Mouse (Mus musculus) lung, adult 10 weeks (tissue): ENCODE measurements around the gene Stxbp3. TPM values are rescaled to one million over a fixed set of nuclear protein-coding genes. Genes with fewer than 3 reads are reported as not detected.

ENCODE experiments used
- polyA plus RNA-seq: library from polyadenylated mRNA; stranded (reverse); fragments of 350-450 nt; fragmentation: Illumina TruSeq; extraction: RNeasy Lipid Tissue Mini Kit (QIAGEN cat#74804); gene quantifications from one replicate; pipeline ENCODE4 v1.2.3, GENCODE M21; 2014; ENCODE audit warnings: low read depth, low replicate concordance; ENCODE audit not compliant: insufficient read depth

Stxbp3 gene
- polyA plus RNA-seq: 38.9 TPM

DNA sequence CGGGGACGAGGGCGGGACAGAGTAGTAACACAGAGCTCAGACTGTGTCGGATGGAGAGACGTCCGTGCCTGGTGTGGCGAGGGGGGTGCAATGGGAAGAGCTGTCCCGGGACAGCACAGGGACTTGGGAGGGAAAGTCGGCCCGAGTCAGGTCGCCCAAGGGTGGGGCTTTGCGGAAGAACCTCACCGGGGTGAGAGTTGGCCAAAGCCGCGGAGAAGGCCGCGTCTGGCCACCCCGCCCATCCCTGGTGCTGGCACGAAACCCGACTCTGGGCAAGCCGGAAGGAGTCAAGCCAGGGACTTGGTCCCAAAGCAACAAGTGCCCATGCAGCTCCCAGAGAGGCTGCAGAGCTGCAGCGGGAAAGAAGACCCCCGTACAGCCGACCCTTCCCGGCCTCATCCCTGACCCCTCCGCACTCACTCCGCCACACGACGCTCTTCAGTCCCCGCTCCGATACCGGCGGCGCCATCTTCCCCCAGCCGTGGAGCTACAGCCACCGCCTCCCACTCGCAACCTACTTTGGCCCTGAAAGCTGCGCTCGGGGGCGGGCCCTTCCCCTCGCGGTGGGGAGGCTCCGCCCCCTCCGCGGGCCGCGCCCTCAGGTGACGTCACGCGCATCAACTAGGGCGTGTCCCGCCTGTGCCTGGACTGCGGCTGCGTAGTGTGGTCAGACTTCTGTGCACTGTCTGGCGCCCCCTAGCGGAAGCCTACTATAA lies at the start of gene Stxbp3:
Gene Stxbp3 (minus strand): TSS at position 527 of the 716 bp plus-strand sequence.

DNA sequence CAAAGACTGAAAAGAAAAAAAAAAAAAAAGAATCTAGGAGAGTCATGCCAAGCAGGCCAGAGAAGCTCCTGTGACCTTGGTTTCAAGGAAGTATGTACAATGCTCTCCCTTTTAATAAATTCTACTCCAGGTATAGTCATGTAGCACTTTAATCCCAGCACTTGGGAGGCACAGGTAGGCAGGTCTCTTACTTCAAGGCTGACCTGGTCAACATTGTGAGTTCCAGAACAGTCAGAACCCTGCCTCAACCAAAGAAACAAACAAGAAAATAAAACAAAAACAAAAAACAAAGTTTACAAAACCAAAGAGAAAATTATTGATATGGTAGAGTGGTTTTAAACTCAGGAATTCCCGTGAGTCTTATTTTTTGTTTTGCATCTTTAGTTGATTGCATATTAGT lies 49.6 kb upstream of the Stxbp3 start, which contains the start of gene Fndc7:
Gene Fndc7 (minus strand): TSS at position 101 of the 400 bp plus-strand sequence.

Other genes with a start within 250 kb of the Stxbp3 start
- 6.1 TPM for gene Wdr47, start 249.2 kb downstream of the Stxbp3 start, polyA plus RNA-seq
- gene Clcc1, start 186.6 kb downstream of the Stxbp3 start, polyA plus RNA-seq: 32.0 TPM
- gene Gpsm2, start 118.2 kb downstream of the Stxbp3 start, polyA plus RNA-seq: 5.9 TPM
- gene Aknad1, start 100.9 kb downstream of the Stxbp3 start, polyA plus RNA-seq: not detected
- 1.1 TPM for gene Fndc7, start 49.5 kb upstream of the Stxbp3 start, polyA plus RNA-seq
- 31.5 TPM for gene Prpf38b, start 71.2 kb upstream of the Stxbp3 start, polyA plus RNA-seq
- 0.21 TPM for gene Henmt1, start 99.3 kb upstream of the Stxbp3 start, polyA plus RNA-seq
- not detected for gene Gm9857, start 99.9 kb upstream of the Stxbp3 start, polyA plus RNA-seq
- 13.0 TPM for gene Fam102b, start 187.1 kb upstream of the Stxbp3 start, polyA plus RNA-seq
- not detected for gene Slc25a54, start 239.9 kb upstream of the Stxbp3 start, polyA plus RNA-seq